Mouse (Mus musculus) megakaryocyte progenitor cell, adult 5-6 weeks (primary cell): ENCODE measurements around the gene Bmp2k. TPM values are rescaled to one million over a fixed set of nuclear protein-coding genes. Genes with fewer than 3 reads are reported as not detected.

ENCODE experiments used
- ATAC-seq: replicated peaks from 2 replicates; pipeline ENCODE4 v1.8.0; 2016; ENCODE audit warnings: mild to moderate bottlenecking, moderate TSS enrichment, inconsistent platforms; ENCODE audit not compliant: poor library complexity
- total RNA-seq, 2 experiments: library from RNA; stranded (forward) in 1 of 2; stranded (reverse) in 1 of 2; fragments of 157-497, 149-512 nt in 1 of 2; fragments of 200-1000 nt in 1 of 2; gene quantifications; 2 replicates each; pipeline versions ENCODE4 v1.2.3 to v1.2.4; 2015 to 2017

Gene Bmp2k
- total RNA-seq, 2 experiments from 2014 or later, result 16.4 to 43.2 TPM

- ATAC-seq, result no peak
Measured at GRCm38 (mm10) chr5:97090034-97090784, 92.7 kb downstream of the Bmp2k start.

DNA sequence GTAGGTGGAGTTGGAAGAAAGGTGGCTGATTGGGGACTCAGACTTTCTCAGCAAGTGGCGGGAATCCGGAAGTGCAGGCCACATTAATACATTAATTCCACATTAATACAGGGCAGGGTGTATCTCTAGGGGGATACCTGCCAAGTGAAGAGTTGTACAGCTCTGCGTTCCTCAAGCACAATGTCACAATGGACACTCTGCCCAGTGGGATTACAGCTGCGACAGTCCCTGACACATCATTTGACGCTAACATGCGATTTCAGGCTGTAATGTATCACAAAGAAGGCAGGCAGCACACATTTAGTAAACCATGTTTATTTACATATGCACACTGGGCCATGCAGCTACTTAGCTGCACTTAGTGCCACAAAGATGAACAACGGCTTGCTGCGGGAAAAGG lies 95.5 kb downstream of the Bmp2k start:
- ATAC-seq, result no peak

- no peak for ATAC-seq
Measured at GRCm38 (mm10) chr5:97095335-97095734, 97.8 kb downstream of the Bmp2k start.

GRCm38 (mm10) chr5:97097631-97098041 lies 100.1 kb downstream of the Bmp2k start:
- ATAC-seq, result no peak

- ATAC-seq, result no peak
Measured at GRCm38 (mm10) chr5:97099954-97100353, 102.5 kb downstream of the Bmp2k start.

- peak; percentile 44 for ATAC-seq
Measured at GRCm38 (mm10) chr5:97108333-97108732, 110.8 kb downstream of the Bmp2k start.

GRCm38 (mm10) chr5:97110133-97110532 lies 112.6 kb downstream of the Bmp2k start:
- ATAC-seq, result no peak

DNA sequence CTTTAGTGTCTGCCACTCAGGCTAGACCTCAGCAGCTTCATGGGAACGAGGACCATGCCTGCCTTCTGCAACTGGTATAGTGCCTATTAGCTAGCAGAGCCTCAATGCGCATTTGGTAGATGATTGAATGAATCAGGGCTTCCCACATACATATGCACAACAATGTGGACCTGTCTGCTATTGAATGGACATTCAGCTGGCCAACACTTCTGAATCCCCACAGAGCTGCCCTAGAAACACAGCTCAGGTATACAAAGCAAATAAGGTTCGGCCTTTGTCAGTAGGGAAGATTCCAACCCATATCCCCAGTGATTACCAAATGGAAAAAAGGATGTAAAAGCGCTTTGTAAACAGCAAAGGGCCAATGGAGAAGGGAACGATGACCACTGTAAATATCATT lies 113.2 kb downstream of the Bmp2k start:
- ATAC-seq, result no peak

- peak; percentile 97 for ATAC-seq
Measured at GRCm38 (mm10) chr5:97111207-97111910, 113.9 kb downstream of the Bmp2k start, which contains the start of gene Paqr3. Gene Paqr3 (minus strand): TSS chr5:97111596.

DNA sequence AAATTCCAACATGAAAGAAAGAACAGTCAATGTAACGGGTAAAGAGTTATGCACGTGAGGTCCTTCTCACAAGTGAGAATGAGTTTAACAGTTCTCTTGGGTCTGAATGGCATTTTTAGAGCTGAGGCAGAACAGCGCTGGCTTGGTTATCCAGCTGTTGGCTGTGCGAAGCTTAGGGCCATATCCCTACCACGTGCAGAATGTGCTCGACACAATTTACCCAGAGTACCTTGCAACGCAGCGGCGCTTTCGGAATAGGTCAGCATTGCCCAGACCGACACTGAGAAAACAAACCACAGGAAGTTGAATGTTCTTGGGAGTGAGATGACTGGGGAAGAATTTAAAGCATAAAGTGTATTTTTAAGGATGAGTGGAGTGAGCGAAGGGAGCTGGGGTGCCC lies 127.5 kb downstream of the Bmp2k start:
- ATAC-seq, result no peak

DNA sequence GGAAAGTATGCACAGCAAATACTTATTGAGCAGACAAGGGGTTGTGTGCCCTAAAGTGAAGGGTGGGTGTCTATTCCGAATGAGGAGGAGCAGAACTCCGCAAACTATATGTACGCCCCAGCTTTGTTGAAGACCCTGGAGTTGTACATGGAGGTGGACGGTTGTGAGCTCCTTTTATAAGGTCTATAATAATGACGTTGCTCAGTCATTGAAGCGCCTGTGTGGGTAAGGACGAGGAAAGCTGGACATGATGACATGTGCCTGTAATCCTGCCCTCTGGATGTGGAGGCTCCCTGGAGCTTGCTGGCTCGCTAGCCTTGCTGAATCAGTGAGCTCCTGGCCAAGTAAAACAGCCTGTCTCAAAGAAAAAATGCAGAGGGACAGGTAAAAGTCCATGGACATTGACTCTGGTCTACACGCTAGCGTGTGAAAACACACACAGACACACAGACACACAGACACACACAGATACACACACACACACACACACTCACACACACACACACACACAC lies 128.0 kb downstream of the Bmp2k start:
- ATAC-seq, result no peak

DNA sequence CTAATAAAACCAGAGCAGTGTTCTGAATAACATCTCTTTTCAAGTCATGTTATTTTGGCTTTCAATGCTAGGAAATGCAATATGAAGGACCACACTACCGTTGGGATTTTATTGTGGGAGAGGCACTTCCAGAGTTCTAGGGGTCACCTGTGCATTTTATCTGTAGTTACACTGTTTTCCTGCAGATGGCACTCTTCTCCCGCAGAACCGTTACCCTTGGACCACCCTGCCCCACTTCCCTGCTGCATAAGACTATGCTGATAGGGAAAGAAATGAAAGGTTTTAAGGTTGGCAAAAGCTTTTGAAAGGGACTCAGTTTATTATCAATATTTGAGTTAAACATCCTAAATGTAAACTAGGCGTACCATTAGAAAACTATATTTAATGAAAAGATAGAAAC lies 128.5 kb downstream of the Bmp2k start:
- peak; percentile 88 for ATAC-seq

DNA sequence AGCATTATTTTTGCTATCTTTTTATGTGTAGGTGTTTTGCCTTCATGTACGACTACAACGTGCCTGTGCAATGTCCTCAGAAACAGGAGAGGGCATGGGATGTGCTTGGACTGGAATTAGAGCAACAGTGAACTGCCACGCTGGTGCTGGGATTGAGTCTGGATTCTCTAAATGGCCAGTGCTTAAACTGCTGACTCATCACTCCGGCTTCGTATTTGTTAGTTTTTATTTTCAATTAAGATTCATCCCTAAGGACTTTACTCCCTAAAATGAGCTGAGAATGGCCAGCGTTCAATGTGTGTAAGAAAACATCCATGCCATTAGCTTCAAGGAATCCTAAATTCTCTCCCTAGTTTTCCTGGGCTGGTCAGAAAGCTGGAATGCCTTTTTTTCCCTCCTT lies 129.8 kb downstream of the Bmp2k start:
- no peak for ATAC-seq

DNA sequence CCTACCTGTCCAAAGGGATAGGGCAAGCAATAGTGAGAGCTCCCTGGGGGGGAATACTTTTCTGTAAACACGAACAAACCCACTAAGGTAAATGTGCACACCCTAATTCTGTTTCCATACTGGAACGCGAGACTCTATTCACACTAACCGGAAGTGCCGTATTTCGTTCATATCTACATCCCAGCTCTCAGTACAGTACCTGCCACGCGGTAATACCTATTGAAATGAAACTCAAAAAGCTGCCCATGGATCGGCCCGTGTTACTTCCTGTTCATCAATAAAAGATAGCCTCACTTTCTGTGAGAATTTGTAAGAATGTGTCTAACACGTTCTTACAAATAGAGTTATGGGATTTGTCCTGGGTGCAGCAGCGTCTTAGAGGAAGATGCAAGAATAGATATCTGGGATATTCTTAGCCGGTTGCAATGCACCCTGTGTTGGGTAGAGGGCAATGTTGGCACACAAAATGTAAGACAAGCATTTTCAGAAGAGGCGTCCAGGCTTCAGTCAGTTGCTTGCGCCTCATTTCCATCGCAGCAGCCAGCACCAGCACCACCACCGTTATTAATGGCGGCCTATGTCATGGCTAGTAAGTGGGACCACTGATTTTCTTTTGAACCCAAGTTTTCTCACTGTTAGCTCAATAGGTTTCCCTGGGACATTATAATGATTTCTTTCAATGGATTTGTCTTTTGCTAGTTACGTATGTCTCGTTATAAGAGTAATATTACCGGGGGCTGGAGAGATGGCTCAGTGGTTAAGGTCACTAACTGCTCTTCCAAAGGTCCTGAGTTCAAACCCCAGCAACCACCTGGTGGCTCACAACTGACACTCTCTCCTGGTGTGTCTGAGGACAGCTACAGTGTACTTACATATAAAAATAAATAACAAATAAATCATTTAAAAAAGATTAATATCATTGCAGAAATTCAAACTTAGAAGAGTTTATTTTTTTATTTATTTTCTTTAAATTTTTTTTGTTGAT lies 131.0 kb downstream of the Bmp2k start:
- ATAC-seq, result peak; percentile 92

DNA sequence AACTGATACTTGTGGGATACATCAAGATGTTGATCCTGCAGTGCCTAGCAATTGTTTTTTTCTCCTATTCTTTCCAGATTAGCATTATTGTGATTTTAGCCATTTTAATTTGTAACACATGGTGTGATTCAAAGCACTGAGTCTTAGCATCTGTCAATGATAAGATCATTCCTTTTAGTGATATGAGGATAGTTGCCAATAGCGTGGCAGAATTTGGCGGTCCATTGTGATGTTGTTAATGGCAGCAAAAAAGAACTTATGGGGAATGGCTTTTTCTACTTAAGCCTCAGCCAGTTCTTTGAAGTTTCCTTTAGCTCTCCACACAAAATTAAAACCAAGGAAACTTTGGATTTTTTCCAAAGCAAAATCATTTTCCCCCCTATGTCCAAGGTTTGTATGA lies 132.1 kb downstream of the Bmp2k start:
- ATAC-seq, result no peak

GRCm38 (mm10) chr5:97135331-97135730 lies 137.8 kb downstream of the Bmp2k start:
- ATAC-seq, result no peak

Other genes starting within 250 kb of the Bmp2k start
- 514 and 552 TPM in 2 replicates for gene Anxa3, start 204.3 kb upstream of the Bmp2k start, total RNA-seq (2015)
- 313 and 351 TPM in 2 replicates for gene Anxa3, start 204.3 kb upstream of the Bmp2k start, total RNA-seq (2017)
- 3.1 and 6.2 TPM in 2 replicates for gene Paqr3, start 113.9 kb downstream of the Bmp2k start, total RNA-seq (2015)
- gene Paqr3, start 113.9 kb downstream of the Bmp2k start, total RNA-seq (2017), result 3.9 and 4.7 TPM in 2 replicates